Mouse (Mus musculus) thymus, adult 2 months (tissue): ENCODE data around the gene Irf2.

ENCODE experiments used
- CTCF ChIP-seq: fragments of 200-500 bp; IDR thresholded peaks from 2 replicates; pipeline ENCODE4 v1.5.1; 2012; ENCODE audit warnings: mild to moderate bottlenecking, control low read depth, low read length, moderate library complexity, borderline replicate concordance; ENCODE audit not compliant: control insufficient read depth, poor library complexity, insufficient read depth; ENCODE audit errors: extremely low read depth
- POLR2A ChIP-seq: fragments of 200-500 bp; IDR thresholded peaks from 2 replicates; pipeline ENCODE4 v1.6.1; 2012; ENCODE audit warnings: mild to moderate bottlenecking, low read length, control low read depth, moderate library complexity; ENCODE audit not compliant: control insufficient read depth, poor library complexity, insufficient read depth; ENCODE audit errors: extremely low read depth

DNA sequence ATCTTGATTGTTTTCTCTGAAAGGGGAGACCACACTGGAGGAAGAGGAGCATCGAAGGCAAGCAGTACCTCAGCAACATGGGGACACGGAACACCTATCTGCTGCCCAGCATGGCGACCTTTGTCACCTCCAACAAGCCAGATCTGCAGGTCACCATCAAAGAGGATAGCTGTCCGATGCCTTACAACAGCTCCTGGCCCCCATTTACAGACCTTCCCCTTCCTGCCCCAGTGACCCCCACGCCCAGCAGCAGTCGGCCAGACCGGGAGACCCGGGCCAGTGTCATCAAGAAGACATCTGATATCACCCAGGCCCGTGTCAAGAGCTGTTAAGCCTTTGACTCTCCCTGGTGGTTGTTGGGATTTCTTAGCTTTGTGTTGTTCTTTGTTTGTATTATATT lies 106.4 kb downstream of the Irf2 start:
- no peak for TF ChIP-seq POLR2A
- TF ChIP-seq CTCF, result no peak
